Mouse (Mus musculus) neutrophil, adult 59 days (primary cell): ENCODE data around the gene Copg2. TPM values are rescaled to one million over a fixed set of nuclear protein-coding genes. Genes with fewer than 3 reads are reported as not detected.

Experiments
- total RNA-seq, 2 experiments: library from RNA; stranded (reverse); gene quantifications; 1 replicate in 1 of 2; 2 replicates in 1 of 2; pipeline ENCODE4 v1.2.4; 2023

The Copg2 gene
- total RNA-seq: 10 to 100 TPM; 61.2 to 63.3 TPM

DNA sequence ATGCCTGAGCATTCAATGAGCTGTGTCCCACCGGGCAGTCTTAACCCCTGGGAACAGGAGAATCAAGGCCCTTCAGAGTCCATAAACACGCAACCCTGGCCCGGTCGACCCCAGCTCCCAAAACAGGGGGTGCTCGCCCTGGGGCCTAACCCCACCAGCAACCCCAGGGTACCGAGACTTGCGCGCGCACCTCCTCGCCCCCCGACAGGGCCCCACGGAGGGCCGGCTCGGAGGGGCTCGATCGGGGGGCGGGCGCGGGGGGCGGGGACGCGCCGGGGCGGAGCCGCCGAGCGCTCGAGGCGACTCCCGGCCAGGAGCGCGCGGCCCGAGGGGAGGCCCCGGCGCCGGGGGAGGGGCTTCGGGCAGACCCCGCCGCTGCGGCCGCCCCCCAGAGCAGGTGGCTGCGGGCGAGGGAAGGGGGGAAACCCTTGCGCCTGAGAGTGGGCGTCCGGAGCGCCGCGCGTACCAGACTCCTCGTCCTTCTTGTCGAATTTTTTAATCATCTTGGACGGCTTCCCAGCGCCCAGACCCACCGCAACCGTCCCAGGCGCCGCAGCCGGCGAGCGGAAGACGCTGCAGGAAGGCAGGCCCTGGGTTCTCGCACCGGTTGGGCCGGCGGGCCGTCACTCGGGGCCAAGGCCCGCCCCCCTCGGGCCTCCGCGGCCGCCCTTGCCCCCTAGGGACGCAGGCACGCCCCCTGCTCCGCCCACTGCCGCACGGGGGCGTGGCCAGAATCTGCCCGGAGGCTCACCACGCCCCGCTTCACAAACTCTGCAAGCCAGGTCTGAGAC lies at the start of gene Copg2:
Copg2 (minus strand) TSS at position 600 of the 791 bp plus-strand sequence.

DNA sequence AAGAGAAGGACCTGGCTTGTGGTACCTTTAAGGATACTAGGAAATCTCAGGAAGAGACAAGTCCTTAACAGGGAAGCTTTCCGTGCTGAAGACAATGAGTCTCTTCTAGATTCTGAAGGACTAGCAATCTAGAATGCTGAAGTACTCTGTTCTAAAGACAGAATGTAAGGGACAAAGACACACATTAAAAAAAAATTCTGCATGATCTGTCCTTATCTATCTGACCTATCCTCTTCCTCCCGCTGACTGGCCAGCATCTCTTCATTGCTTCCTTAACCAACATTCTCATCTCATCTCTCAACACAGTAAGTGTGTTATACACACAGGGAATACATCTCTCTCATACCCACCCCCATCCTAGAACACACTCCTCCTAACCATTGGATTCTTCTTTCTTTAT lies 18.9 kb upstream of the Copg2 start, which contains the start of gene Tsga13:
Tsga13 (minus strand) TSS at position 101 of the 400 bp plus-strand sequence.

DNA sequence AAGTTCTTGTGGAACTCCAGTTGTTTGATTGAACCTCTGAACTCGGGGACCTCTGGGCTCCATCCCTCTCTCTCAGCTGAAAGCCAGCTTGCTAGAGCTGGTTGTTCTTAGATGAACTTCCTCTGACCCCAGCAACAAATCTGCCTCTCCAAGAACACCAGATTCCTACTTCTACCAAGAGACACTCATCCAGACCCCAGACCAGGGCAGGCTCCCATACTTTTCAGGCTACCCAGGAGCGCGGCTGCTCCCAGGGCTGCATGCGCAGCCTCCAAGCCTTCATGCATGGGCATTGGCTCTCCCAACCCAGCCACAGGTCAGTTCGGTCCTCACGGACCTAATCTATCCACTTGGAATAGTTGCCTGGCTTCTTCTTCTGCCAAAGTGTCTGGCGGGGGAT lies 173.3 kb downstream of the Copg2 start, which contains the start of gene Mest:
Mest (plus strand) TSS at position 217 of the 400 bp plus-strand sequence.

Other genes starting within 250 kb of the Copg2 start
- gene Cep41, start 203.0 kb downstream of the Copg2 start, total RNA-seq: 1 to 10 TPM; 1.5 to 3.2 TPM
- gene Mest, start 173.2 kb downstream of the Copg2 start, total RNA-seq: not detected
- not detected for gene Tsga13, start 18.8 kb upstream of the Copg2 start, total RNA-seq
- gene Klf14, start 62.3 kb upstream of the Copg2 start, total RNA-seq: not detected